Mouse (Mus musculus) CH12F3 (cell line): ENCODE measurements around the gene Prpf19.

Experiments
- in situ Hi-C: fragments of 300-500 bp; cut with MboI; formaldehyde crosslinking; loops from 2 replicates; pipeline ENCODE4 v1.14.3; 2020; ENCODE audit warnings: low sequenced_read_pairs

Gene Prpf19

GRCm38 (mm10) chr19:10892201-10892600 lies 2.8 kb upstream of the Prpf19 start:
- in situ Hi-C loops: no loop called here

GRCm38 (mm10) chr19:10895708-10896107 lies 677 bp downstream of the Prpf19 start:
- in situ Hi-C loops: no loop called here

- in situ Hi-C loops: no loop called here
Measured at GRCm38 (mm10) chr19:10896849-10897248, 1.8 kb downstream of the Prpf19 start.

GRCm38 (mm10) chr19:10897491-10897890 lies 2.5 kb downstream of the Prpf19 start:
- in situ Hi-C loops: no loop called here

GRCm38 (mm10) chr19:10900315-10900714 lies 5.3 kb downstream of the Prpf19 start:
- in situ Hi-C loops: no loop called here

GRCm38 (mm10) chr19:10901046-10901445 lies 6.0 kb downstream of the Prpf19 start:
- in situ Hi-C loops: no loop called here

- in situ Hi-C loops: no loop called here
Measured at GRCm38 (mm10) chr19:10904512-10904911, 9.5 kb downstream of the Prpf19 start.

GRCm38 (mm10) chr19:10904927-10905727 lies 10.1 kb downstream of the Prpf19 start:
- in situ Hi-C loops: no loop called here

GRCm38 (mm10) chr19:10905728-10906000 lies 10.6 kb downstream of the Prpf19 start:
- in situ Hi-C loops: no loop called here

GRCm38 (mm10) chr19:10907891-10908290 lies 12.9 kb downstream of the Prpf19 start:
- in situ Hi-C loops: no loop called here

- in situ Hi-C loops: no loop called here
Measured at GRCm38 (mm10) chr19:10909087-10909721, 14.2 kb downstream of the Prpf19 start.

- in situ Hi-C loops: loop anchor here (5.0 kb wide), 1 partner anchor 38 kb away; no protein-coding TSS in a partner anchor
Measured at GRCm38 (mm10) chr19:10914291-10914690, 19.3 kb downstream of the Prpf19 start.

GRCm38 (mm10) chr19:10914870-10915269 lies 19.8 kb downstream of the Prpf19 start:
- in situ Hi-C loops: loop anchor here (5.0 kb wide), 1 partner anchor 37 kb away; no protein-coding TSS in a partner anchor

- in situ Hi-C loops: no loop called here
Measured at GRCm38 (mm10) chr19:10916506-10916905, 21.5 kb downstream of the Prpf19 start.

- in situ Hi-C loops: no loop called here
Measured at GRCm38 (mm10) chr19:10918321-10918991, 23.4 kb downstream of the Prpf19 start.

GRCm38 (mm10) chr19:10920532-10920931 lies 25.5 kb downstream of the Prpf19 start, which contains the start of gene Zp1:
Gene Zp1 (minus strand): TSS chr19:10920632.
- in situ Hi-C loops: no loop called here

- in situ Hi-C loops: no loop called here
Measured at GRCm38 (mm10) chr19:10921058-10921457, 26.0 kb downstream of the Prpf19 start.

GRCm38 (mm10) chr19:10924220-10924619 lies 29.2 kb downstream of the Prpf19 start:
- in situ Hi-C loops: no loop called here

- in situ Hi-C loops: no loop called here
Measured at GRCm38 (mm10) chr19:10926123-10926621, 31.1 kb downstream of the Prpf19 start.

GRCm38 (mm10) chr19:10926666-10927065 lies 31.6 kb downstream of the Prpf19 start:
- in situ Hi-C loops: no loop called here

- in situ Hi-C loops: no loop called here
Measured at GRCm38 (mm10) chr19:10930641-10931040, 35.6 kb downstream of the Prpf19 start.

- in situ Hi-C loops: no loop called here
Measured at GRCm38 (mm10) chr19:10935029-10935428, 40.0 kb downstream of the Prpf19 start.
